Mouse (Mus musculus) hematopoietic stem cell, adult 5-6 weeks (primary cell): Measurements from ENCODE around the gene Gm867. TPM values are rescaled to one million over a fixed set of nuclear protein-coding genes. Genes with fewer than 3 reads are reported as not detected.
A peak's percentile ranks its signal among the peaks of the same experiment; 100 is the strongest.

Experiments
- ATAC-seq, 2 experiments: fragments of 125-278 bp in 1 of 2; replicated peaks in 1 of 2; 2 replicates each; pipeline ENCODE4 v1.8.0; 2016 to 2017; ENCODE audit warnings: inconsistent platforms in 2 of 2, mild to moderate bottlenecking in 2 of 2, moderate number of reproducible peaks in 2 of 2, low read depth in 1 of 2, moderate TSS enrichment in 1 of 2; ENCODE audit not compliant: low FRiP score in 2 of 2, poor library complexity in 2 of 2, severe bottlenecking in 2 of 2, insufficient read depth in 1 of 2, low TSS enrichment in 1 of 2
- total RNA-seq: library from RNA; stranded (forward); fragments of 172-1452, 232-1000 nt; gene quantifications from 2 replicates; pipeline ENCODE4 v1.2.3, GENCODE M21; 2017

Gm867 gene
- total RNA-seq, 1 experiment from 2014 or later: not detected

DNA sequence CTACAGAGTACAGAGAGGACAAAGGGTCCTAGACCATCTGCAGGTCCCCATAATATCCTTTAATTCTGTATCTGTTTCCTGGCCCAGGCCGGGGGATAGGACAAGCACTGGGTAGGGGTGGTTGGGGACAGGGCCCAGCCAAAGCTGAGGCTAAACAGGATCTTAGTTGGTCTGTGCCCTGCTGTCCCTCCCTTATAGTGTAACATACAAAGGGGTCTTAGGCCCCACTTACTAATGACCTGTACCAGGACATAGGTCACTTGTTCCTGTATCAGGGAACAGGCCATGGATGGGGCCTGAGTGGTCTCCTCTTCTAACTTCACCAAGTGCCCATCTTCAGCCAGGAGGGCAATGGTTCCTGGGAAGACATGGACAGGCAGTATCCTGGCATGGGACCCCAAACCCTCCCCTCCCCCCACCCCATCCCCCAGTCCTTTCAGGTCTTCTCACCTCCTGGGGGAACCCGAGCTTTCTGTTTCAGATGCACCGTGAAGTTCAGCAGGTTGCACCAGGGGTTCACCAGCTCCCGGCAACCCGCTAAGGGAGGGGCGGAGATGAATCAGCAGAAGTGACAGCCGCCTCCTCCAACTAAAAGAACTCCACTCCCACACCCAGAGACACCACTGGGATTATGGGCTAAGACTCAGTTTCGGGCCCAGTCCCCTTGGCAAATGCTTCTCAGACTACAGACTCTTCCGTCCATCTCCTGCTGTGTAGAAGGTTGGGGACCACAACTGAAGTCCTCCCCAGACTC lies 814 bp downstream of the Gm867 start:
- no peak for ATAC-seq

DNA sequence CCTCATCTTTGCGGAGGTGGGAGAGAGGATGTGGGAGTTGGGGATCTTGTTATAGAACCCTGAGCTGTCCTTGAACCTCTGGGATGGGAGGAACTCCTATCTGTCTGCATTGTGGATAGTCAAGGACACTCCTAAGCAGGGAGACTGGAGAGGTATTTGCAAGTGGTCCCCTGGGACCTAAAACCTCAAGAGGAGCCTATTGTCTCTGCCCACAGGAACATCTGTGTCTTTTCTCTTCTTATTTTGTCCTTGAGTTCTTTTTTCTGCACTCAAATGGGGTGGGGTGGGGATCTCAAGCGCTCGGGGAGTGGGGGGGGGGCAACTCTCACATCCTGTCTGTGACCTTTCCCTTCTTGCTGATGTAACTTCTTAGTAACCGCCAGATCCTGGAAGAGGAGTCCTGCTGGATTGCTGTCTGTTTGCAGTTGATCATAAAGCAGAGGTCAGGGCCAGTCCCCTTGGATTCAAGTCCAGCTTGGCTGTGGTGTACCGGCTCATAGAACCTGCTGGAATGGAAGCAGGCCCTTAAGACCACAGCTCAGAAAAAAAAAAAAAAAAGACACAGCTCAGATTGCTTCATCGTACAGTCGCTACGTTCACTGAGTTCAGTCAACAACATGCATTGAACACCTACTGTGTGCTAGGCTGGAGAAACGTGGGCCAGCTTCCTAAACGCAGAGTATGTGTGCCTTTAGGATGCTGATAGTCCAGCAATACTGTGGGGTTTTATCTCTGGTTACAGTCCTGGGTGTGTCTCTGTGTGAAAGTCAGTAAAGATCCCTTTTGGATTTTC lies 2.4 kb downstream of the Gm867 start:
- no peak for ATAC-seq

DNA sequence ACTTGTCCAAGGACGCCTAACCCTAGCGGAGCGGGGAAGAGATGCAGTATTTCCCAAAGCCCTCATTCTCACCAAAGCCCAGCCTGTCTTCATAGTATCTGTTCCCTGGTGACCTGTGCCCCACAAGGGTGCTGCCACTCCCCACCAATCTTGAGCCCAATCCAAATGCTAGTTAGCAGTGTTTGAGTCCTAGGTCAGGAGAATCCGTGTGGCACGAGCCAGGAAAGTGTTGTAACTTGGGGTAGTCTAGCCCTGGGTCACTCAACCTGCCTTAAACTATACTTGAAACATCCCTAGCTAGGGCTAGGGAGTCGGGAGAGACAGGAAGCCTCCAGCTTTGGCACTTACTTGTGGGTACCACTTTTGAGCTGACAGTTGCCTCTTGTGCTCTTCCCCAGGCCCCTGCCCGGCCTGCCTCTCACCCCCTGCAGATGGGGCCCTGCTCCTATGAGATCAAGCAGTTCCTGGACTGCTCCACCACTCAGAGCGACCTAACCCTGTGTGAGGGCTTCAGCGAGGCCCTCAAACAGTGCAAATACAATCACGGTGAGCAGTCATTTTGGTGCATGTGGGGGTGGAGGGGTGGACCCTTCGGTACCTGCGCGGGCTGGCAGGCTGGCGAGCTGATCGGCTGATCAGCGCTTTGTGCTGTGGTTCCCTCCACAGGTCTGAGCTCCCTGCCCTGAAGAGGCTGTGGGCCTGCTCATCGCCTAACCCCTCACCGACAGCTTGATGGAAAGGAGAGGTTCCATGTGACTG lies 3.4 kb downstream of the Gm867 start:
- ATAC-seq: no peak

DNA sequence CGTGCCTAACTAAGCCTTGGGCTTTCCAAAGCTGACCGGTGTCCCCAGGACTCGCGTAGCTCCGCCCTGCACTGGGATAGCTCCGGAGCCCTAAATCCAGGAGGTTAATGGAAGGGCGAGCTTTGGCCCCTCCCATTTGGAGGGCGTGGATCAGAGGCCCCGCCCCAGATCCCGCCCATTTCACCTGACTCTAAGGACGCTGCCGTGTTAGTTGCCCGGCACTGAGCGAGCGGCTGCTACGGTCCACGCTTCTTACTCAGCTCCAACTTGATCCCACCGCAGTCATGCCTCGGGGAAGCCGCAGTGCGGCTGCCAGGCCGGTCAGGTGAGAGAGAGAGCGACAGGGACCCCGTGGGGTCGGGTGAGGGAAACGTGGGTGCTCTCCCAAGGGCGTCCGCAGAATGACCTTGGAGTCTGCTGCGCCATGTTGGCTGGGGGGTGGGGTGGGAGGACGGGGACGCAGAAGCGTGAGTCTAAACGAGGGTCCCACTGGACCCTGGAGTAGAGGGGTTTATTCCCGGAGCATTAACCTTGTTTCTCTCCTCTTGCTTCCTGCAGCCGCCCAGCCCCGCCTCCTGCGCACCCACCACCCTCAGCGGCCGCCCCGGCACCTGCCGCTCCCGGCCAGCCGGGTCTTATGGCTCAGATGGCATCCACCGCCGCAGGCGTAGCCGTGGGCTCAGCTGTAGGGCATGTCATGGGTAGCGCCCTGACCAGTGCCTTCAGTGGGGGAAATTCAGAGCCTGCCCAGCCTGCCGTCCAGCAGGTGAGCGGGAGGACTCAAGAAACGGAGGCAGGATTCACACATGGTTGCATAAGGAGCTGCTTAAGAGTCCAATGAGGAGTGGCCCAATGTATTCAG lies 4.6 kb downstream of the Gm867 start, which contains the start of gene Mmp11:
TSS of gene Mmp11 (minus strand) at position 817 of the 862 bp plus-strand sequence.
- ATAC-seq: peak; percentile 82 to 90

DNA sequence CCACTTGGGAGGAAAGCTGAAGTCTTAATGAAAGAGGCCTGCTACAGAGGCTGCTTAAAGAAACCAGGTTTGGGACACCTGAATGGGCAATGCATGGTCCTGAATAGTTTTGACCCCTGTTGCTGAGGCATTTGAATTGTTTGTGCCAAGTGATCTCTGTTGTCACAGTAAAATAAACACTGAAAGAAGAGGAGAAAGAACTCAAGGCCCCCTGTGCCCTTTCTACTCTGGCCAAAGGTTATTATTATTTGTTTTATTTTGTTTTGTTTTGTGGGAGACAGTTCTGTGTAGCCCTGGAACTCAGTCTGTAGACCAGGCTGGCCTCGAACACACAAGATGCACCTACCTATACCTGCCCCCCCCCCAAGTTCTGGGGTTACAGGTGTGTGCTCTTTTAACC lies 5.5 kb downstream of the Gm867 start:
- ATAC-seq: no peak

DNA sequence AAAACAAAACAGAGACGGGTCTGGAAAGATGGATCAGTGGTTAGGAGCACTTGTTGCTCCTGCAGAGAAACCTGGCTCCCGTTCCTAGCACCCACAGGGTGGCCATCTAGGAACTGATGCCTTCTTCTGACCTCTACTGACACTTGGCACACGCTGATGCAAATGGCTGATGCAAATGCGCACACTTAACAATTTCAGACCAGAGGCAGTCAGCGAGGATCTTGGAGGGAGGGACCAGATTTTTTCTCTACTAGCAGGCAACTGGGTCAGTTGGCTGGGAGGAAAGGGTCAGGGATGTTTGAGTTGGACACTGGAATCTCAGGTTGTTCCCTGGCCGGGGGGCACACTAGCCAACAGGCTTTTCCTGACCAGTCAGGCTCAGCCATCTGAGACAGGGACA lies 7.6 kb downstream of the Gm867 start, which contains the start of gene Chchd10:
TSS of gene Chchd10 (plus strand) at position 240 of the 400 bp plus-strand sequence.
- ATAC-seq: no peak

DNA sequence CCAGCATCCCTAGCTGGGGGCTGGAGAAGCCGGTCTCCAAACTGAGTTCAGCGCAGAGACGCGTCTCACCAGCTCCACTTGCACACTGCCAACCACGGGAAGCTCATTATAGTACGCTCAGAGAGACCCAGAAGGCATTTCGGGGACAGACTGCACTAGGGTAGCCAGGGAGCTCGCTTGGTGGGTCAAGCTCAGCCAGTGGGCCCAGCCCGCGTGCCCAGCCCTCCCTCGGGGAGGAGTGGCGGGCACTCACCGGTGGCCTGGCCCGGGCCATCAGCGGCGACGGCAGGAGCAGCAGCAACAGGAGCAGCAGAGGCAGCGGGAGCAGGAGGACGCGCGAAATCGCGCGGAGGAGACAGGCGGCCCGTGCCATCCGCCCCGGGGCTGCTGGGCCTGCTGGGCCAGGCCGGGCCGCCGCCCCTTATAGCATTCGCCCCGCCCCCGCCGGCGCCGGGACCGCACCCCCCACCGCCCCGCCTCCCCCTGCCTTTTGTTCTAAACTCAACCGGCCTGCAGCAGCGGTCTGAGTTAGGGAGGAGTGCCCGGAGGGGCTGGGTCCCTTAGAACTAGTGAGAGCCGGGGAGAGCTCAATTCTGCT lies 8.3 kb downstream of the Gm867 start:
- ATAC-seq: 0 out of 4 replicates have a peak, but pooled peaks have one; percentile 11 to 18

DNA sequence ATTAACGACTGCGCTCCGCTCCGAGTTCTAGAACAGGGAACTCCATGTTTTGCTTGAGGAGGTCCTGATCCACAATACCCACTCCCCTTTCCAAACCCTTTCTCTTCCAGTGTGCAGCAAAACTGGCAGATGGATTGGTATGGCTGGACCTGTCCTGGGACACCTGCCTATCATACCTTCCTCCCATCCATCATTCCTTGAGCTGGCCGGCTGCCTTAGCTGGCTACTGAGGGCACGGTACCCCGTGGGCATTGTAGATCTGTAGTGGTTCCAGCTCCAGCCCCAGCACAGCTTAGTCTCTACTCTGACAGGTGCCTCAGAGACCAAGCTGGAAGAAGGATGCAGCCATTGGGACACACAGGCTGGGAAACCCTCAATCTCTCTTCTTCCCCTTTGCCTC lies 9.2 kb downstream of the Gm867 start:
- ATAC-seq: no peak

DNA sequence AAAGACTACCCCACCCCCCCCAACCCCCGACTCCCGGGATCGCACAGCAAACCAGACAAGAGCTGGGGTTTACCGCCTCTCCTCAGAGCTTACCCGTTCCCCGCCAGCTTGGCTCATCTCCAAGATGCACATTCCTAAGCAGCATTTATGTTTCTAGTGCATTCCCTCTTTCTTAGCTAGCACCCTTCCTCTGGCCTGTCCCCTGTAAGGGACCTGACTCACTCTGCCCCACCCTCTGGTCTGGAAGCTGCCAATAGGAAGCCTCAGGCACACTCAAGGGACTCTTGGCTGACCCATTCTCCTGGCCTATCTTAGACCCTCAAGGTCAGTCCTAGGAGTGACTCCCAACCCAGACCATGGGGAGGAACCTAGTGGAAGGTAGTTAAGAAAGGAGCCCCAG lies 10.2 kb downstream of the Gm867 start:
- no peak for ATAC-seq

DNA sequence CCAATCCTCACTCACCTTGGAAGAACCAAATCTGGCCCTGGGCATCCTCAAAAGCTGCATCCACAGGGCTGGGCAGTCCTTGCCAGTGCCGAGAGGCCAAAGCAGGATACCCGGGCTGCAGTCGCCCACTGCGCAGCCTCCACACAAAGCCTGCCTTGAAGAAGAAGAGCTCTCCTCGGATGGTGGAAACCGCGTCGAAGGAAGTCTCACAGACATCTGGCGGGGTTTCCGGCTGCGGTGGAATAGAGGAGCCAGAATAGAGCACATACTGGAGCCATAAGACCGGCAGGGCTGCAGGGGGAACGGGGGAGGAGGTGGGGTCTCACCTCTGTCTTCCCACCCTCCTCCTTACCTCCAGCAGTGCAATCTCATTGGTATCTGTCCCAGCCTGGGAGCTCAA lies 14.1 kb downstream of the Gm867 start:
- no peak for ATAC-seq

DNA sequence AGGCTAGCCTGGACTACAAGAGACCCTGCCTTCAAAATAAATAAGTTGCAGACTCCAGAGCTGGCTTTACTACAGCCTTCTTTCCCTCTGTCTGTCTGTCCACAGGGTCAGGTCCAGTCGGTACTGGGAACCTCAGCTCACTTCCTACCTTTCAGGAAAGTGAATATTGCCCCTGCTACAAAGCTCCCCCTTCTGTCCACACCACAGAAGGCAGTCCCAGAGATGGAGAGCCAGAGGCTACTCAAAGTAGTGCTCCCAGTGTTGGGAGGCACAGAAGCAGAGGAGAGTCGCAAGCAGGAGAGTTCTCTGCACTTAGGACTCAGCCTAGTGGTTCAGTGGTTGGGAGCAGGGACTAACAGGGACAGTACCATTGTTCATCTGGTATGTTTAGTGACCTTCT lies 16.1 kb downstream of the Gm867 start:
- no peak for ATAC-seq

DNA sequence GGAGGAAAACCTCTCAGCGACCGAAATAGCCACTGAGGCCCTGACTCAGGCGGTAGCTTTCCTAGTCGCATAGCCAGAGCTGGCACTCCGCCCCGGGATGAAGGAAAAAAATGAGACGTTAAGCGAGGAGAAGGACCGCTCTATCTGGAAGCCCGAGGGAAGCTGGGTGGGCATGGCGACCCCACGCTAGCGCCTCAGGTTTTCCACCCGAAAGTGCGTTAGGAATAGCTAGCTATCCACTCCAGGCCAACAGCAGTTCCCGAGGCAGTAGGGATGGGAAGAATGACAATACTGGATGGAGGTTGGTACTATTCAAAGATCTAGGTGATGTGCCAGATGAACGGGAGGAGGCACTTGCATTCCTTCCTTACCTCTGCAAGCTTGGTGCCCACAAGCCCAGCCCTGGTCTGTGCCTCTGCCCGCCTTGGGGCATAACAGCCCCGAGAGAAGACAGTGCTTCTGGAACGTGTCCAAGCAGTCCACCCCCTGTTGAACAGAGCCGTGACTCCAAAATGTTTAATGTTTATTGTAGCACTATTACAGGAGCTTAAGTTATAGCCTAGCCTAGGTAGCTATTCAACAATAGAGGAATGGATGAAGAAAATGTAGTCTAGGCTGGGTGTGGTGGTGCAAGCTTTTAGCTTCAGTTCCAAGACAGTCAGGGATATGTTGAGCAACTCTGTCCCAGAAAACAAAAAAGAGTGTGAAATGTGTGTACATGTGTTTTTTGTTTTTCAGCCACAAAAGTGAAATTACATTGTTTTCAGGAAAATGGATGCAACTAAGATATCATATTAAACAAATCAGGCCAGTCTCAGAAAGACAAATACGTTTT lies 18.5 kb downstream of the Gm867 start:
- peak; percentile 8 to 9; a peak in 2 of 4 replicates for ATAC-seq

DNA sequence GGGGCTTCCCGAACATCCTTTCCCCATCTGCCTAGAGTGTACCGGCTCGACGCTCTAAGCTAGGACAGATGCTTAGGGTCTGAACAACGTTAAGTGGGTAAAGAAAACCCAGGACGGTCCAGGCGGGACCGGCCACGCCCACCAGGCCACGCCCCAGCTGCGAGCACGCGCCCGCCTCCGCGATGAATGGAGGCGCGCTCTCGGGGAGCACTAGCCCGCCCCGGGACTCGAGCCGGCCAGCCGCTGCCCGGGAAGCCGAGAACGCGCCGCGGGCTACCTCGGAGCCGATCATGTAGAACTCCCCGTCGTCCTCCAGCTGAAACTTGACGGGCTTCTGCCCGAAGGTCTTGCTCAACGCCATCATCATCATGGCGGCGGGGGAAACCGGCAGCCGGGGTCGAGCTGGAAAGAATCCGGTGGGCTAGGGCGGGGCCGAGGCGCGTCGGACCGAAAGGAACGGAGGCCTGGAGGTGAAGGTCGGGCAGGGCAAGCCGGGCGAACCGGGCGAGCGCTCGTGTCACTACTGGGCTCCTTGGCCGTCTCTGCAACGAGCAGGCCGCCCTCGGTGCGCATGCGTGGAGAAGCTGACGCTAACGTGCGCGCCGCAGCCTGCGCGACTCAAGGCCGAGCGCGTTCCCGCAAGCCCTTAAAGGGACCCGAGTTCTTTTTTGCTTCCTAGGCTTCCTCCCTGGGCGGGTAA lies 19.3 kb downstream of the Gm867 start, which contains the start of gene Smarcb1:
TSS of gene Smarcb1 (minus strand) at position 592 of the 700 bp plus-strand sequence.
- ATAC-seq: peak; percentile 73 to 79

DNA sequence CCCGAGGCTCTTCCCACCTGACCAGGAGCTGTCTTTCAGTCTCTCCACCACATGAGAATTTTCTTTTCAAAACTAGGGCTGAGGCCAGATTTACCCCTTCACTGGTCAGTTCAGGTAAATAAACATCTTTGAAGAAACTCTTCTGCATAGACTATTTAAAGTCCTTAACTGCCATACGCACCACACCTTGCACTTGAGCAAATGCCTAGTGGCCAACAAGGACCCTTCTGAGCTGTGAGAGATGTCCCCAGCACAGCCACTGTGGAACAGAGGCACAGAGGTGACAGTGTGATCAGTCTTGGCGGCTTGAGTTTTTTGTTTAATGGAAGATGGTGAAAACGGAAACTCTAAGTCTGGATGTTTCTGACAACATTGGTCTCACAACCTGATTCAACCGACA lies 21.4 kb downstream of the Gm867 start:
- no peak for ATAC-seq

DNA sequence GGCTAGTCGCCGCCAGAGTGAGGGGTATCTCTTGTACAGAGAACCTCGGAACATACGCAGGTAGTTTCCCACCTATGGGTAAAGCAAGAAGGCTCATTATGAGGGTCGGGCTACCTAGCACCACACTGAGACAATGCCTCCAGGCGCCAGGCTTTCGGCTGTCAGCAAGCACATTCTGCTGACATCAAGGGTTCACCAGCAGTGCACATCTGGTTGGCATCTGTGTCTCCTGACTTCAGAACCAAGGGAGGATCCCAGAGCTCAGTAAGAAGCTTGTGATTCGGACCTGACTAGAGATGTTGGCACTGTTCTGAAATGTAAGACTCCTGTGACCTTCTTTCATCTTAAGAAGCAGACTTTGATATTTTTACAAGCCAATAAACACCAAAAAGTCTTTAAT lies 23.6 kb downstream of the Gm867 start:
- no peak for ATAC-seq
